Mouse (Mus musculus): ENCODE data around the gene Kitl. TPM values are rescaled to one million over a fixed set of nuclear protein-coding genes. Genes with fewer than 3 reads are reported as not detected.

The Kitl gene
- polyA plus RNA-seq, 1 experiment from 2014 or later: 36.5 TPM

- peak; percentile 39 for DNase-seq (ENCODE audit: low spot score)
- WGBS: 37% methylated on average over 7 of the region's 7 CpGs
Measured at GRCm38 (mm10) chr10:100111209-100111608, 95.8 kb downstream of the Kitl start.

DNA sequence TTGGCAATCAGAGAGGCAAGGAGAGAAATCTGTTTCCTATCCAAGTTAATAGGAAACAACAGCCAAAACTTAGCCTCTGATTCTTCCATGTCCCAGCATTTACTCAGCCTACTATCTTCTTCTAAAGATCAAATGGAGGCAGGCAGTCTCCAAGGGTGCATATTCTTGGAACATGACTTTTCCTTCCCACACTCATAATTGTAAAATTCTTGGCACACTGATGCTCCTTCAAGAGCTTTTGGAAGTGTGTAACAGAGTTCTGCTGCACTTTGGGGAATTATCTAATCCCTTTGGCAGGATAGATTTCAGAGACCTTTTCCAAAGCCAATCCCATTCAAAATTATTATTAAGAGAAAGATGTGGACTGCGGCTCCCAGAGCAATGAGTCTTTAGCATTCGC is 100.1 kb downstream of the Kitl start:
- ATAC-seq (ENCODE audit: low read depth): no peak
- peak; percentile 82 for DNase-seq (ENCODE audit: low spot score)
- H3K4me2 ChIP-seq (ENCODE audit: low read depth, low read length): no peak overlapping the region

More at GRCm38 (mm10) chr10:100111209-100111608, 95.8 kb downstream of the Kitl start:
- no peaks in the 10 kb centered on the region for H3K36me3 ChIP-seq (ENCODE audit: control insufficient read depth, insufficient read depth, low read length)
- H3K4me1 ChIP-seq (ENCODE audit: control insufficient read depth, insufficient read depth, low read length): no peaks in the 10 kb centered on the region
- H3K27me3 ChIP-seq (replicated peaks; ENCODE audit: control insufficient read depth, insufficient read depth, low read length): no peaks in the 10 kb centered on the region
- no peak overlapping the region for H3K9ac ChIP-seq (ENCODE audit: low read depth, low read length)
- H3K4me3 ChIP-seq (ENCODE audit: low read depth, low read length): no peak overlapping the region
- no peak overlapping the region for H3K4me2 ChIP-seq (ENCODE audit: low read depth, low read length)
- H3K27ac ChIP-seq (replicated peaks; ENCODE audit: low read depth, low read length): no peak overlapping the region
- ATAC-seq (ENCODE audit: low read depth): no peak
- H3K9me3 ChIP-seq (ENCODE audit: control insufficient read depth, low read length): no peaks in the 10 kb centered on the region

GRCm38 (mm10) chr10:100124452-100124851 is 109.0 kb downstream of the Kitl start:
- Histone ChIP-seq H3K9me3 (ENCODE audit: control insufficient read depth, low read length) (no peaks in the 10 kb centered on the region; the same call in 1 of the 2 replicates), H3K36me3 (ENCODE audit: control insufficient read depth, insufficient read depth, low read length) (no peaks in the 10 kb centered on the region), H3K27me3 (replicated peaks; ENCODE audit: control insufficient read depth, insufficient read depth, low read length) (no peaks in the 10 kb centered on the region), H3K9ac (ENCODE audit: low read depth, low read length) (no peak overlapping the region), H3K4me2 (ENCODE audit: low read depth, low read length) (no peak overlapping the region), H3K27ac (replicated peaks; ENCODE audit: low read depth, low read length) (no peak overlapping the region), H3K4me1 (ENCODE audit: control insufficient read depth, insufficient read depth, low read length) (no peaks in the 10 kb centered on the region), H3K4me3 (ENCODE audit: low read depth, low read length) (no peak overlapping the region)
- no peak for DNase-seq (ENCODE audit: low spot score)
- 75% methylated on average over 5 of the region's 5 CpGs for WGBS
- ATAC-seq (ENCODE audit: low read depth): no peak

More for the DNA sequence above, 100.1 kb downstream of the Kitl start:
- Histone ChIP-seq H3K9me3 (ENCODE audit: control insufficient read depth, low read length) (no peaks in the 10 kb centered on the region; the same call in 1 of the 2 replicates), H3K36me3 (ENCODE audit: control insufficient read depth, insufficient read depth, low read length) (no peaks in the 10 kb centered on the region), H3K9ac (ENCODE audit: low read depth, low read length) (no peak overlapping the region), H3K27me3 (replicated peaks; ENCODE audit: control insufficient read depth, insufficient read depth, low read length) (no peaks in the 10 kb centered on the region), H3K4me1 (ENCODE audit: control insufficient read depth, insufficient read depth, low read length) (no peaks in the 10 kb centered on the region), H3K27ac (replicated peaks; ENCODE audit: low read depth, low read length) (no peak overlapping the region), H3K4me3 (ENCODE audit: low read depth, low read length) (no peak overlapping the region)
- 78% methylated on average over 2 of the region's 2 CpGs for WGBS

- peak; percentile 88 for ATAC-seq (ENCODE audit: low read depth)
- H3K4me1 ChIP-seq (ENCODE audit: control insufficient read depth, insufficient read depth, low read length): no peaks in the 10 kb centered on the region
- no peaks in the 10 kb centered on the region for H3K27me3 ChIP-seq (replicated peaks; ENCODE audit: control insufficient read depth, insufficient read depth, low read length)
- H3K4me3 ChIP-seq (ENCODE audit: low read depth, low read length): no peak overlapping the region
- H3K9me3 ChIP-seq (ENCODE audit: control insufficient read depth, low read length): no peaks in the 10 kb centered on the region
- H3K4me2 ChIP-seq (ENCODE audit: low read depth, low read length): no peak overlapping the region
- no peak overlapping the region for H3K9ac ChIP-seq (ENCODE audit: low read depth, low read length)
- 65% methylated on average over 23 of the region's 23 CpGs for WGBS
- no peak overlapping the region for H3K27ac ChIP-seq (replicated peaks; ENCODE audit: low read depth, low read length)
- no peaks in the 10 kb centered on the region for H3K36me3 ChIP-seq (ENCODE audit: control insufficient read depth, insufficient read depth, low read length)
- peak; percentile 56 for DNase-seq (ENCODE audit: low spot score)
Measured at GRCm38 (mm10) chr10:100127837-100128743, 112.7 kb downstream of the Kitl start.

GRCm38 (mm10) chr10:100131657-100132056 is 116.2 kb downstream of the Kitl start:
- H3K9ac ChIP-seq (ENCODE audit: low read depth, low read length): no peak overlapping the region
- no peak overlapping the region for H3K4me3 ChIP-seq (ENCODE audit: low read depth, low read length)
- no peak overlapping the region for H3K27ac ChIP-seq (replicated peaks; ENCODE audit: low read depth, low read length)
- H3K36me3 ChIP-seq (ENCODE audit: control insufficient read depth, insufficient read depth, low read length): no peaks in the 10 kb centered on the region
- no peak for DNase-seq (ENCODE audit: low spot score)
- H3K4me2 ChIP-seq (ENCODE audit: low read depth, low read length): no peak overlapping the region
- H3K4me1 ChIP-seq (ENCODE audit: control insufficient read depth, insufficient read depth, low read length): no peaks in the 10 kb centered on the region
- no peak for ATAC-seq (ENCODE audit: low read depth)
- no peaks in the 10 kb centered on the region for H3K9me3 ChIP-seq (ENCODE audit: control insufficient read depth, low read length)
- 67% methylated on average over 4 of the region's 4 CpGs for WGBS
- H3K27me3 ChIP-seq (replicated peaks; ENCODE audit: control insufficient read depth, insufficient read depth, low read length): no peaks in the 10 kb centered on the region

DNA sequence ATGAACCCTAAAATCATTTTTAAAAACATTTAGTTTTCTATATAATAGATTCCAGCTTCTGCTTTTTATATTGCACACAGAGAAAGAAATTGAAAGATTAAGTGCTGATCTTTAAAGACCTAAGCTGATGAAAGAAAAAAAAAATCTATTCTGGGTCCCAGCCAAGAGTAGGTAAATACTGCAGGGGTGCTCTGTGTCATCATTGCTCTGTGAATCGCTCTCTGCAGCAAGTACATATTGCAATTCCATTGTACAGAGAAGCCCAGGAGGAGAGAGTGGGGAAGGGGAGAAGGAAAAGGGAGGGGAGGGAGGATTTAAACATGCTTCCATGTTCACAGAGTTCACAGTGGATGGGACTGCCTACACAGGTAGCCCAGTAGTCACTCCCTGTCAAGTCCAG is 116.9 kb downstream of the Kitl start:
- WGBS: 44% methylated on average over 1 of the region's 1 CpGs
- DNase-seq (ENCODE audit: low spot score): no peak
- Histone ChIP-seq H3K4me2 (ENCODE audit: low read depth, low read length) (no peak overlapping the region), H3K9ac (ENCODE audit: low read depth, low read length) (no peak overlapping the region), H3K27ac (replicated peaks; ENCODE audit: low read depth, low read length) (no peak overlapping the region), H3K36me3 (ENCODE audit: control insufficient read depth, insufficient read depth, low read length) (no peaks in the 10 kb centered on the region), H3K4me3 (ENCODE audit: low read depth, low read length) (no peak overlapping the region), H3K27me3 (replicated peaks; ENCODE audit: control insufficient read depth, insufficient read depth, low read length) (no peaks in the 10 kb centered on the region), H3K4me1 (ENCODE audit: control insufficient read depth, insufficient read depth, low read length) (no peaks in the 10 kb centered on the region), H3K9me3 (ENCODE audit: control insufficient read depth, low read length) (no peaks in the 10 kb centered on the region)
- ATAC-seq (ENCODE audit: low read depth): no peak

- ATAC-seq (ENCODE audit: low read depth): no peak
- Histone ChIP-seq H3K4me3 (ENCODE audit: low read depth, low read length) (no peak overlapping the region), H3K9ac (ENCODE audit: low read depth, low read length) (no peak overlapping the region), H3K27ac (replicated peaks; ENCODE audit: low read depth, low read length) (no peak overlapping the region), H3K9me3 (ENCODE audit: control insufficient read depth, low read length) (no peaks in the 10 kb centered on the region), H3K36me3 (ENCODE audit: control insufficient read depth, insufficient read depth, low read length) (no peaks in the 10 kb centered on the region), H3K27me3 (replicated peaks; ENCODE audit: control insufficient read depth, insufficient read depth, low read length) (no peaks in the 10 kb centered on the region), H3K4me1 (ENCODE audit: control insufficient read depth, insufficient read depth, low read length) (no peaks in the 10 kb centered on the region), H3K4me2 (ENCODE audit: low read depth, low read length) (no peak overlapping the region)
- WGBS: 70% methylated on average over 3 of the region's 3 CpGs
- no peak for DNase-seq (ENCODE audit: low spot score)
Measured at GRCm38 (mm10) chr10:100138552-100138951, 123.1 kb downstream of the Kitl start.

DNA sequence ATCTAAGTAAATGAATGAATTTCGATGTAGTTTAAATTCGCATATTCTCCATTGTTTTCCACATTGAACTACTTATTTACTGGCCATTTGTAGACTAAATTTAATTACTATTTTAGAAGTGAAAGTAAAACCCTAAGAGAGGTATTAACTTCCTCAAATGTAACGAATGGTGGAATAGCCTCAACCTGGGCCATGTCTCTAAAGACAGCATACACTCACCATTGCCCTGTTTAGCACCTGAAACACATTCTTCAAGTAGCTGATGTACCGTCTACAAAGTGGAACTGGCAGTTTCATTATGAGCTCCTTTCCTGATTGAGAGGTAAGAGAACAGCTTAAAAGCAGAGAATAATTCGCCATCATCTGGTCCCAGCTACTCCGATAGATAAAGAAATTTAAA is 132.7 kb downstream of the Kitl start:
- no peak overlapping the region for H3K4me3 ChIP-seq (ENCODE audit: low read depth, low read length)
- H3K27ac ChIP-seq (replicated peaks; ENCODE audit: low read depth, low read length): no peak overlapping the region
- no peak overlapping the region for H3K4me2 ChIP-seq (ENCODE audit: low read depth, low read length)
- H3K9me3 ChIP-seq (ENCODE audit: control insufficient read depth, low read length): no peaks in the 10 kb centered on the region
- DNase-seq (ENCODE audit: low spot score) (no peak), ATAC-seq (ENCODE audit: low read depth) (no peak)
- 82% methylated on average over 6 of the region's 6 CpGs for WGBS
- no peaks in the 10 kb centered on the region for H3K36me3 ChIP-seq (ENCODE audit: control insufficient read depth, insufficient read depth, low read length)
- no peaks in the 10 kb centered on the region for H3K4me1 ChIP-seq (ENCODE audit: control insufficient read depth, insufficient read depth, low read length)
- no peak overlapping the region for H3K9ac ChIP-seq (ENCODE audit: low read depth, low read length)
- H3K27me3 ChIP-seq (replicated peaks; ENCODE audit: control insufficient read depth, insufficient read depth, low read length): no peaks in the 10 kb centered on the region
